Mouse (Mus musculus): ENCODE measurements at regions not wholly inside any gene's neighbourhood (a gene's known extent, or its start where the extent isn't known, plus 50 kb on each side); places are given as distances from the start of the nearest gene placed in this dataset.
"Not testable (repeated sequence)": the region's sequence is repeated elsewhere in the genome, so short reads cannot be mapped to it uniquely, and the experiment has no call there.

DNA sequence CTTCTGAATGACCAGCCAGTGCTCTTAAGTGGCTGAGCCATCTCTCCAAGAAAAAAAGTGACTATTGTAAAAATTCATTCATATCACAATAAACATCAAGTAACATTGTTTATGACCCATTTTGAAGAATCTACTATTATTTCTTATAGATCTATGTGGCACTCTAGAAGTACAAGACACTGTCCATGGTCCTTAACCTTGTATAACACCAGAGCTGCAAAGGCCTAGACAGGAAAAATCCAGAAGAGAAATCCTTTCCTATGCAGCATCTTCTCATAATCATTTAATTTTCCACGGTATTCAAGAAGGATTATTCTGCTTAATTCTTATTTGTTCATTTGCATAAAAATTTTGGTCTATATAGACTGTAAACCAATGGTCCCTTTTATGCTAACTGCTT is 304.7 kb upstream of the Pou3f2 start:
- Histone ChIP-seq H3K4me3 (ENCODE audit: low read depth, low read length) (no peak overlapping the region), H3K4me1 (ENCODE audit: control insufficient read depth, insufficient read depth, low read length) (no peaks in the 10 kb centered on the region), H3K27me3 (replicated peaks; ENCODE audit: control insufficient read depth, insufficient read depth, low read length) (no peaks in the 10 kb centered on the region), H3K9me3 (replicated peaks; ENCODE audit: control insufficient read depth, low read length) (no peaks in the 10 kb centered on the region), H3K9ac (ENCODE audit: low read length) (no peak overlapping the region), H3K4me2 (ENCODE audit: low read length) (no peak overlapping the region), H3K27ac (ENCODE audit: low read depth, low read length) (no peak overlapping the region), H3K36me3 (ENCODE audit: control insufficient read depth, insufficient read depth, low read length) (no peaks in the 10 kb centered on the region)
- DNase-seq (ENCODE audit: low spot score) = no peak
- 87% methylated on average over 1 of the region's 1 CpGs for WGBS
- no peak for ATAC-seq

DNA sequence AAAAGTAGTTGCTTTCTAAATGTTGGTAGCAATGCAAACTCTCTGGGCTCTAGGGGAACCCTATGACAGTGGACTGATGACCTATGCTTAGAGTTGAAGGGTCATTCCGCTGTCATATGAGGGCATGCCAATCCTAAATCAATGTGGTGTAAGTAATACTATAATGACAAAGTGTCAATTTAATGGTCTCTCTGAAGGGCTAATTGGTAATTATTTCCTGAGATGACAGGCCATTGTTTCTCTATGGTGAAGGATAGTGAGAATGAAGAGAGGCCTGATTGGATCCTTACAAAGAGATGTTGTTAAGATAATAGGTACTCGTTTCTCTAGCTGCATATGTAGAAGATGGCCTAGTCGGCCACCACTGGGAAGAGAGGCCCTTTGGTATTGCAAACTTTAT is 299.7 kb upstream of the Pou3f2 start:
- no peak for DNase-seq (ENCODE audit: low spot score)
- ATAC-seq = no peak; the same call in 1 of the 2 replicates
- Histone ChIP-seq H3K4me1 (ENCODE audit: control insufficient read depth, insufficient read depth, low read length) (no peaks in the 10 kb centered on the region), H3K9me3 (replicated peaks; ENCODE audit: control insufficient read depth, low read length) (no peaks in the 10 kb centered on the region), H3K9ac (ENCODE audit: low read length) (no peak overlapping the region), H3K4me3 (ENCODE audit: low read depth, low read length) (no peak overlapping the region), H3K36me3 (ENCODE audit: control insufficient read depth, insufficient read depth, low read length) (no peaks in the 10 kb centered on the region), H3K4me2 (ENCODE audit: low read length) (no peak overlapping the region), H3K27ac (ENCODE audit: low read depth, low read length) (no peak overlapping the region), H3K27me3 (replicated peaks; ENCODE audit: control insufficient read depth, insufficient read depth, low read length) (no peaks in the 10 kb centered on the region)
- 39% methylated on average over 3 of the region's 3 CpGs for WGBS

DNA sequence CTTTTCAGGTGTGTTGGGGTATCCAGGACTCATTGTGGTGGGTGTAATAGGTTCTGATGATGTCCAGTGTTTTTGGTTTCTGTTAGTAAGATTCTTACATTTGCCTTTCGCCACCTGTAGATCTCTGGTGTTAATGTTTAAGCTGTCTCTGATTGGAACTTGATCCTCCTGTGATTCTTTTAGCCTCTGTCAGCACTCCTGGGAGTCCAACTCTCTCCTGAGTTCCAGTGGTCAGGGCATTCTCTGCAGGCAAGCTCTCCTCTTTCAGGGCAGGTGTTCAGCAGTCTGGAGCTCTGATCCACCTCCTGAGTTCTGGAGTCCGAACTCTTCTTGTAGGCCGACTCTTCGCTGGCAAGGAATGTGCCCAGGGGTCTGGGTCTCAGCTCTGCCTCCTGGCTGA is 274.9 kb upstream of the Pou3f2 start:
- H3K4me2 ChIP-seq (ENCODE audit: low read length); H3K36me3 ChIP-seq (ENCODE audit: control insufficient read depth, insufficient read depth, low read length); H3K9ac ChIP-seq (ENCODE audit: low read length); DNase-seq (ENCODE audit: low spot score); H3K4me3 ChIP-seq (ENCODE audit: low read depth, low read length); H3K27me3 ChIP-seq (replicated peaks; ENCODE audit: control insufficient read depth, insufficient read depth, low read length); H3K9me3 ChIP-seq (replicated peaks; ENCODE audit: control insufficient read depth, low read length); H3K4me1 ChIP-seq (ENCODE audit: control insufficient read depth, insufficient read depth, low read length); ATAC-seq; H3K27ac ChIP-seq (ENCODE audit: low read depth, low read length): not testable (repeated sequence)
- 92% methylated on average over 4 of the region's 4 CpGs for WGBS

Measured in forebrain, embryonic 14.5 days (tissue).